Mouse (Mus musculus) lung, postnatal 25 days (tissue): ENCODE measurements around the gene Tagap.
"Not testable (repeated sequence)": the region's sequence is repeated elsewhere in the genome, so short reads cannot be mapped to it uniquely, and the experiment has no call there.

Experiments used
- DNase-seq: peaks from one replicate; pipeline ENCODE4 v3.0.0; 2022; ENCODE audit warnings: low spot score

Gene Tagap

GRCm38 (mm10) chr17:7915791-7916190 lies 10.0 kb upstream of the Tagap start:
- DNase-seq = no peak

GRCm38 (mm10) chr17:7916782-7917574 lies 8.8 kb upstream of the Tagap start:
- peak; percentile 38 for DNase-seq

- no peak for DNase-seq
Observed at GRCm38 (mm10) chr17:7918355-7918754, 7.4 kb upstream of the Tagap start.

GRCm38 (mm10) chr17:7919209-7919608 lies 6.6 kb upstream of the Tagap start:
- no peak for DNase-seq

- no peak for DNase-seq
Observed at GRCm38 (mm10) chr17:7922564-7922963, 3.2 kb upstream of the Tagap start.

- DNase-seq = no peak
Observed at GRCm38 (mm10) chr17:7924185-7924725, 1.5 kb upstream of the Tagap start.

- peak; percentile 88 for DNase-seq
Observed at GRCm38 (mm10) chr17:7927582-7928535, 2.1 kb downstream of the Tagap start.

GRCm38 (mm10) chr17:7928662-7929061 lies 2.9 kb downstream of the Tagap start:
- no peak for DNase-seq

GRCm38 (mm10) chr17:7929279-7929678 lies 3.5 kb downstream of the Tagap start:
- DNase-seq = no peak

GRCm38 (mm10) chr17:7931096-7931990 lies 5.5 kb downstream of the Tagap start:
- DNase-seq = no peak

- not testable (repeated sequence) for DNase-seq
Observed at GRCm38 (mm10) chr17:7932121-7932520, 6.3 kb downstream of the Tagap start.

GRCm38 (mm10) chr17:7939640-7940039 lies 13.8 kb downstream of the Tagap start:
- peak; percentile 60 for DNase-seq

- peak; percentile 89 for DNase-seq
Observed at GRCm38 (mm10) chr17:7945117-7946052, 19.6 kb downstream of the Tagap start, which contains the start of gene Rsph3a. TSS of gene Rsph3a (plus strand) at chr17:7945614.

GRCm38 (mm10) chr17:7946053-7946627 lies 20.3 kb downstream of the Tagap start:
- DNase-seq = not testable (repeated sequence)

- not testable (repeated sequence) for DNase-seq
Observed at GRCm38 (mm10) chr17:7951333-7951732, 25.5 kb downstream of the Tagap start.

GRCm38 (mm10) chr17:7957242-7957641 lies 31.4 kb downstream of the Tagap start:
- DNase-seq = not testable (repeated sequence)

GRCm38 (mm10) chr17:7963333-7963732 lies 37.5 kb downstream of the Tagap start:
- DNase-seq = not testable (repeated sequence)

GRCm38 (mm10) chr17:7964398-7964797 lies 38.6 kb downstream of the Tagap start:
- not testable (repeated sequence) for DNase-seq

- not testable (repeated sequence) for DNase-seq
Observed at GRCm38 (mm10) chr17:7968490-7968889, 42.7 kb downstream of the Tagap start.

GRCm38 (mm10) chr17:7969782-7970181 lies 44.0 kb downstream of the Tagap start:
- not testable (repeated sequence) for DNase-seq
